Mouse (Mus musculus) ES-CJ7 (cell line): ENCODE measurements around the gene Tph1.
A peak's percentile ranks its signal among the peaks of the same experiment; 100 is the strongest.
"Not testable (repeated sequence)": the region's sequence is repeated elsewhere in the genome, so short reads cannot be mapped to it uniquely, and the experiment has no call there.

Experiments
- DNase-seq: peaks from one replicate; pipeline ENCODE4 v3.0.0; 2011; ENCODE audit warnings: low read depth, low spot score

Gene Tph1

GRCm38 (mm10) chr7:46672160-46672672 lies at the start of gene Tph1:
Gene Tph1 (minus strand): TSS chr7:46672537.
- no peak for DNase-seq

DNA sequence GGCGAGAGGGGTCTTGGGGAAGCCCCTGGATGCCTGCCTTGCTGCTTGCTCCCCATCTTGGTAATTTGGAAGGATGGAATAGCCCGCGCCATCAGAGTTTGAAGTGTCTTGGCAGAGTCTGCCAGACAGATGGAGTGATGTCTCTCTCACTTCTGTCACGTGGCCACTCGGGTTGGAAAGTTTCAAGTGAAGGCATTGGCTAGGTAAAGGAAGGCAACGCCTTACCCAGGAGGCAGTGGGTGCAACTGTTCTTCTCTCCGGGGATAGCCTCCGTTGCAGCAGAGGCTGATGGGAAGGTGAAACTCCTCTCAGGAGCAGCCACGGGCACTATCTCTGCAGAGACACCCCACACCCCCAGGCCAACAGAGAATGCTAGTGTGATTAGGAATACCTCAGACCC lies 48.1 kb upstream of the Tph1 start:
- no peak for DNase-seq

GRCm38 (mm10) chr7:46719526-46719925 lies 47.2 kb upstream of the Tph1 start:
- no peak for DNase-seq

- DNase-seq, result no peak
These were observed 46.4 kb upstream of the Tph1 start for GRCm38 (mm10) chr7:46718591-46719270.

DNA sequence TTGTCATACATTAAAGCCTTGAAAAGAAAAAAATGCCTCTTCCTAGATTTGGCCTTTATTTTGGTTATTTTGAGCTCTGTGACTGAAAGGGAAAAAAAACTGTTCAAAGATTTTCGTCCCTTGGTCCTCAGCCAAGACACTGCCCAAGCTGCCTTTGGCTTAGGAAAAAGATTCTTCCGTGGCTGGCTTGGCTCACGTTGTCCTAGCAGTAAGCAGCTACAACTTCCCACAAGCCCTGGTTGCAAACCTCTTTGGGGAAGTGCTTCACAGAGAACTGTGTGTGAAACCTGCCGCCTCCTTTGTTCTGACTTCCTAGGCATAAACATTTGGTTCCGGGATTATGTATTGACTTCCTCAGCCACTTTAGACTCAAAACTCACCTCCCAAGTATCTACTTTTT lies 44.6 kb upstream of the Tph1 start:
- DNase-seq, result no peak

DNA sequence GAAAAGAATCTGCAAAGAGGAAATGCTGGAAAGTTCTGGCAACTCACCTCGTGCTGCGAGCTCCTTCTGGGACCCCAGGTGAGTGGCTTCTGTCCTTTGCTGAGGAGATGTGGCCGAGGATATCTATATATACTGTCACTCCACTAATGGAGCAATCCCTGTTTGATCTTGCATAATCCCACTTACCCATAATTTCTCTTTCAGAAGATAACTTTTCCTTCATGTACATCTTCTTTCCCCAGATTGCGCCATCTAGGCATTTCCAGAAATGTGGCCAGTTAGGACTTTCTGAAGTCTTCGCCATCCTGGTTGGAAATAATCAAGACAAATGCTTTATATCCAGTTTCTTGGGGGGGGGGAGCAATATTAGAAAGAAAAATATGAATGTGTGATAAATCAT lies 43.3 kb upstream of the Tph1 start, which contains the start of gene Saa3:
Gene Saa3, minus strand, starts transcription at position 101 of the 400 bp plus-strand sequence.
- no peak for DNase-seq

- peak; percentile 82 for DNase-seq
These were observed 42.2 kb upstream of the Tph1 start for GRCm38 (mm10) chr7:46714518-46714917.

- DNase-seq, result no peak
These were observed 39.9 kb upstream of the Tph1 start for GRCm38 (mm10) chr7:46712250-46712649.

GRCm38 (mm10) chr7:46710390-46710844 lies 38.1 kb upstream of the Tph1 start, which contains the start of gene Saal1:
Gene Saal1 (minus strand): TSS chr7:46710680.
- peak; percentile 96 for DNase-seq

DNA sequence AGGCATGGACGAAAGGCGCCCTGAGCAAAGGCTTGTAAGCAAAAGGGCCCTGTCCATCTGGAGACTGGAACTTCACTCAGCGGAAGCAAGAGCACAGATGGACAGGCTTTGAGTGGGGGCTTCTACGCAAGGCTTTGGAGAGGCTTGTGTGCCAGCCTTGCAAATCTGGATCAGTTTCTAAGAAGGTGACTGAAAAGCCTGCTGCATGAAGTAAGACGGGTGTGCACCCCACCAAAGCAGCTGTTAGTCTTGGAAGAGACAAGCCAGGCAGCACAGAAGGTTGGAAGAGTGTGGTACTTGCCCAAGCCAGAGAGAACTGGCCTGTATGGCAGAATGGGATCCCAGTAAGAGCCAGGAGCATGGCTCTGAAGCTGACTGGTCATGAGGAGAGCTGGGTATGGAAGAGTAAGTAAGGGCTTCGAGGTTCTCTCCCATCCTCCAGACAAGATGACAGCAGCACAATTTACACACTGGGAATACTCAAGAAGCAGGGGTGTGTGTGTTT lies 28.2 kb upstream of the Tph1 start:
- no peak for DNase-seq

DNA sequence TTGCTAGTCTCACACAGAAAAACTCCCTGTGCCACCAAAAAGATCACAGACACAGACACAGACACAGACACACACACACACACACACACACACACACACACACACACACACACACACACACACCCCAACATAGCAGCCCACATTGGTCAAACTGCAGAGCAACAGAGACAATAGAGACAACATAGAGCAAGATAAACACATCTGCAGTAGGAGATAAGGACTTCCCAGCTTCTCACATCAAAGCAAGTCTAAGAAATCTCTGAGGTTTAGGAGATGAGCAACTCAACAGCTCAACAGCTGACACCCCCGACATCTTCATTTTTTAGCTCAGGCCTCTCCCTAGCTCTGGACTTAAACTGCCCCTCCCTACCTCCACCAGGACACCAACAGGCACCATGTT lies 24.4 kb upstream of the Tph1 start:
- no peak for DNase-seq

GRCm38 (mm10) chr7:46686827-46687226 lies 14.5 kb upstream of the Tph1 start:
- DNase-seq, result no peak

GRCm38 (mm10) chr7:46680732-46681131 lies 8.4 kb upstream of the Tph1 start:
- DNase-seq, result no peak

- DNase-seq, result not testable (repeated sequence)
These were observed 6.7 kb upstream of the Tph1 start for GRCm38 (mm10) chr7:46679044-46679443.

DNA sequence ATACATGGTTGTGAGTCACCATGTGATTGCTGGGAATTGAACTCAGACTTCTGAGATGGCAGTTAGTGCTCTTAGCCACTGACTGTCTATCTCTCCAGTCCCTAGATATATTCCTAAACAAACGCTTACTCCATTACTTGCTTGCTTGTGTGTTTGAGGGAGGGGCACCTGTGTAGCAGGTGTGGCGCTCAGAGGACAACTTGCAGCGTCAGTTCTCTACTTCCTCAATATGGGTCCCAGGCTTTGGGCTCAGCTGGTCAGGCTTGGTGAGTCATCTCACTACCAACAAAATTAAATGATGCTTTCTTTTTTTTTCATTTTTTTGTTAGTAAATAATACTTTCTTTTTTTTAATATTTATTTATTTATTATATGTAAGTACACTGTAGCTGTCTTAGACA lies 6.1 kb upstream of the Tph1 start:
- DNase-seq, result no peak

DNA sequence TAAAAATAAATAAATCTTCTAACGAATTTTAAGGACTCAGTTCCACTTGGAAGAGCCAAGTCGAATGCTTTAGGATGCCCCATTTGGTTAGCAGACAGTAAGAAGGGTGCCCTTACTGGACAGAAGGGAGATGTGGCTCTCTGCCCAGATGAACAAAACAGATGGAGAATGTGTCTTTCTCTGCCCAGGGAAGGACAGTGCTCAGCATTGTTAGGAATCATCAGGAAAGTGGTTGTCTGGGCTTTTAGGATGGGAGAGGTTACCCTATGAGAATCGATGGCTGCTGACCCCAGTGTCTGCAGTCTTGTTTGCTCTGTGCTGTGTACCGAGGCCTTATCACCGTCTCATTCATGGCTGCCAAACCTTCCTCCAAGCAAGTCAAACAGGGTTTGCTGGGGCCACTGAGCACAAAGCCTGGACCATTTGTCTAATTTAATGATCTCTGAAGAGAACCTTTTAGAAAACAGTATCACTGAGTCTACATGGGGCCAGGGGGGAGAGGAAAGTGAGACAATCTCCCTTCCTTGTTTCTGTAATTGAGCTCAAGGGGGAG lies 4.5 kb upstream of the Tph1 start:
- no peak for DNase-seq

DNA sequence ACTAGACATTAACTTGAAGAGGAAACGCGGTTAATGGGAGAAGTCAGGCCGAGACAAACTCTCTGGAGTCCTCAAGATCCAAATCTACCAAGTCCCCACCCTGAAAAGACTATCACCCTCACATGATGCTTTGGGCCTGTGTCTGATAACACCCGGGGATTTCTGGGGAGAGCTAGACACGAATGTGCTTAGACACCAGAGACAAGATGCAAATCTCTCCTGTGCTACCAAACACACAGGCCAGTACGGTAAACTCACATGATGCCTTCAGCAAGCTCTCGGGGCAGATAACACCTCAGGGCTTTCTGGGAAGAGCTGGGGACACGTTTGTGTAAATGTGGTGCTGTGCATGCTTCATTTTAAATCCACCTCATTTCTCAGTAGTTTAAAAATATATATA lies 3.5 kb upstream of the Tph1 start:
- DNase-seq, result no peak

- no peak for DNase-seq
These were observed 2.7 kb upstream of the Tph1 start for GRCm38 (mm10) chr7:46675061-46675460.

DNA sequence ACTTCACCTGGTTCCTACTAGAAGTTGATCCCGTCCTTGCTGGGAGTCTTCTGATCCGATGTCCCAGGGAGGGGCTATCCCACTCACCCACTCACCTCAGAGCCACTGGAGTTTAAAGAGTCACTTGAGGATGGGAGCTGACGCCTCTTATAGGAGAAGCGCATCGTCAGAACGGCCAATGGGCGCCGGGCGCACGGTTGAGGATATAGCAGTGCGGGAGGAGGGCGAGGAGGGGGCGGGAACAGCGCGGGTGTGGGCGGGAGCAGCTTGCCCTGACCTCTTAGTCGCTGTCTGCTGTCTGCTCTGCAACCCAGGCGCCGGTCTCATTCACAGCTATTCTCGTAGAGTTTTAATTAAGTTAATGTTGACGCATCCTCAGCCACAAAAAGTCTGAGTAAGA lies 5.1 kb downstream of the Tph1 start:
- DNase-seq, result peak; percentile 46

GRCm38 (mm10) chr7:46665236-46665635 lies 7.1 kb downstream of the Tph1 start:
- peak; percentile 72 for DNase-seq

DNA sequence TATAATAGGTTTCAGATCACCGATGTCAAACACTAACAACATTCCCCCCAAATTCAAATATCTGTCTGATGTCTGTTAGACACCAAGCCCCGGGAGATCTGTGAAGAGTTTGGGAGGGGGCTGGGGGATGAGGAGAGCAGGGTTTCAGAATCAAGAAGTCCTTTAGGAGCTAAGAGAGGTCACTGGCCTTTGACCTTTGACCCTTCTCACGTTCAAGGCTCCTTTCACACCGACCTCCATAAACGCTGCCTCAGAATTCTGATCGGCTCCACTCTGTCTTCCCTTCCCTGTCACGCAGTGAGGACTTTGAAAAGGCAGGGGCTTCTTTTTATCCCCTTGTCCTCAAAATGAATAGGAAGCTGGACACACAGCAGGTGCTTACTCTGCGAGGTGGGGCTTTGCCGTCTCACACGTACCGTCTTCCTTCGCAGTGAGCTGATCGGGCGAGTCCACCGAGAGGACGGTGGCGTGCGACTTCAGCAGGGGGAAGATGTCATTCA lies 10.7 kb downstream of the Tph1 start:
- DNase-seq, result peak; percentile 21

GRCm38 (mm10) chr7:46652279-46652678 lies 20.1 kb downstream of the Tph1 start:
- no peak for DNase-seq

- peak; percentile 50 for DNase-seq
These were observed 22.1 kb downstream of the Tph1 start for GRCm38 (mm10) chr7:46650231-46650630.
